Mouse (Mus musculus): ENCODE results near the gene Rnf4. TPM values are rescaled to one million over a fixed set of nuclear protein-coding genes. Genes with fewer than 3 reads are reported as not detected.

Rnf4 gene
- 10 to 100 TPM; 77.1 to 81.4 TPM for total RNA-seq (2021)
- long read RNA-seq, experiment 1, full-length matches to known transcripts, result 9 of 16 reads
- long read RNA-seq, experiment 1, partial matches to known transcripts, result 1 of 16 reads
- long read RNA-seq, experiment 1, other reads (novel, unspliced or antisense), result 6 of 16 reads
- long read RNA-seq, experiment 2, full-length matches to known transcripts, result 6 of 10 reads
- long read RNA-seq, experiment 2, partial matches to known transcripts, result 0 of 10 reads
- long read RNA-seq, experiment 2, other reads (novel, unspliced or antisense), result 4 of 10 reads

DNA sequence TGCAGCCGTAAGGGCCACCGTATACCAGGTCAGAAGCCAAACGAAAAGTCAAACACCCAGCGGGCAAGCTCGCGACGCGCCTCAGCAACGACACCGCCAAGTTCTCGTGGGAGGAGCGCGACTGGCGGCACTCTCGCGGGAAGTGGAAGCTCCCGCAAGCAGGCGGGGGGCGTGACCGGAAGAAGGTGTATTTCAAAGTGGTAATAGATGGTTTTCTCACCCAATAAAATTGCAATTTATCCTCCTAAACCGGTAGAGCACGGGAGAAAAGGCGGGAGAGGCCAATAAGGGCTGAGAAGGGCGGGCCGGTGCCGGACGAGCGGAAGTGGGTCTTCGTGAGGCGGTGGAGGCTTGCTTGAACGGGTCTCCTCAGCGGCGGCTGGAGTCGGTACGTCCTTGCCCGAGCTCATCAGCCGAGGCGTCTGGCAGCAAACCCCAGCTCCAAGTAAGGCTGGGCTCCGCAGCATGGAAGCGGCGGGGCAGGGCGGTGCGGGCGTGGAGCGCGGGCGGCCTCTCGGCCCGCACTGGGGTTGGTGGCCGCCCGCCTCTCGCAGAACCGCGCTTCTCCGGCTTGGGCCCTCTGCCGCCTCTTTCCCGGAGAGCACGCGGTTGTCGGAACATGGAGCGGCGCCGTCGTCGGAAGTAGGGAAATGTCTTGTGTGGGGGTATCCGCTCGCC lies at the start of gene Rnf4:
Rnf4 (plus strand) TSS at position 193 of the 678 bp plus-strand sequence.
- peak; percentile 95 to 98 for DNase-seq (ENCODE audit: low spot score in 2 of 2)

- no peak for DNase-seq (ENCODE audit: low spot score in 2 of 2)
Measured at GRCm38 (mm10) chr5:34286516-34286915, 49.6 kb upstream of the Rnf4 start.

DNA sequence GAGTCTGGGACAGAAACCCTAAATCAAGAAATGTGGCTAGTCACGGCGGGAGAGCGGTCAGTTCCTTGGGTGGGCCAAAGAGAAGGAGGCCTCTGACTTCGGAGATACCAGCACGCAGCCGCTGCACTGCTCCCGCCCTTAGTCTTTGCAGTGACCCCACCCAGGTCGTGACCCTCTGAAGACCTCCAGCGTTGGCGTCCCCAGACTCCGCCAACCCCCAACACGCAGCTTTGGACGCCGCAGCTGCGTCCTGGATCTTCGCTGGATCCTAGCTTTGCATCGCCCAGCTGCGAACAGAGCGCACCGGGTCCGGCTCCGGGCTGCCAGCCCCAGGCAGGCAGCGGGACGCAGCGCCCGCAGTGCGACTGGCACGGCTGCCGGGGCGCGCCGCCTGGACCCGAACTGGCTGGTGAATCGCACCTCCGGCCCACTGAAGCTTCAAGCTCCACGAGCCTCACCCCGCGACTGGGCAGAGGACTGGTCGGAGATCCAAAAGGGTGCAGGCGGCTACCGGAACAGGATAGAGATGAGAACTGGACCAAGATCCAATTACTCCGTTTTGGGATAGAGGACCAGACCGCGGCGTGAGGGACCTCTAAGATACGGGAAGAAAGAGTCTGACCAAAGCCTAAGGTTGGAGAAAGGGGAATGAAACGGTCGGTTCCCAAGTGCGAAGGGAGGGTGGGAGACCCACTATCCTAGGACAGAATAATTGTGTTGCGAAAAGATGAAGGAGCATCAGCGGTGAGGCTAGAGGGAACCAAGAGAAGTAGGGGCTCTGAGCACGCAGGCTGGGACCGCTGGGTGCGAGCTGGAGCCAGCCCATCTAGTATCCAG lies 48.9 kb upstream of the Rnf4 start:
- DNase-seq (ENCODE audit: low spot score in 2 of 2), result no peak

GRCm38 (mm10) chr5:34287838-34288145 lies 48.3 kb upstream of the Rnf4 start:
- peak in 1 of 2 experiments; percentile 39 for DNase-seq (ENCODE audit: low spot score in 2 of 2)

DNA sequence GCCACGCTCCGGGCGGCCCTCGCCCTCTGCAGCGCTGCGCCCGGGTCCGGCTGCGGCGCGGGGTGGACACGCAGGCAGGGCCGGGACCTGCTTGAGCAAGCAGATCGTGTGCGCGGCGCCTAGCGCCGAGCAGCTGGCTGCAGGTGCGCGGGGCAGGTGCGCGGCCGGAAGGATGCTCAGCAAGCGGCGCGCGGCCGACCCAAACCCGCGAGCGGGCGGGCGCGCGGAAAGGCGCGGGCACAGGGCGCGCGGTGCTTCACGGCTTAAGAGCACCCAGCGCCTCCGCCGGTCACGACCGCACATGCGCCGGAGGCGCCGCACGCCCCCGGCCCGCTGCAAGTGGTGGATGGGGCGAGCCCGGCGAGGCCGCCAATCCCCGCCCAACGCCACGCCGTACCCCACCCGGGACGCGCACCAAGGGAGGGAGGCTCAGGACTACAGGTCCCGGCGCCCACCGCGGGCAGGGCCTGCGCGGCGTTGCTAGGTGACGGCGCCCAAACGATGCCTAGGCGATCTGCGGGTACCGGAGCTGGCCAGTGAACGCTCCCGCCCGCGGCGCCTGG lies 47.9 kb upstream of the Rnf4 start, which contains the start of the genes Zfyve28 and Cfap99:
Zfyve28 (minus strand) TSS at position 296 of the 563 bp plus-strand sequence.
Cfap99 (plus strand) TSS at position 447 of the 563 bp plus-strand sequence.
- peak; percentile 91 to 96 for DNase-seq (ENCODE audit: low spot score in 2 of 2)

DNA sequence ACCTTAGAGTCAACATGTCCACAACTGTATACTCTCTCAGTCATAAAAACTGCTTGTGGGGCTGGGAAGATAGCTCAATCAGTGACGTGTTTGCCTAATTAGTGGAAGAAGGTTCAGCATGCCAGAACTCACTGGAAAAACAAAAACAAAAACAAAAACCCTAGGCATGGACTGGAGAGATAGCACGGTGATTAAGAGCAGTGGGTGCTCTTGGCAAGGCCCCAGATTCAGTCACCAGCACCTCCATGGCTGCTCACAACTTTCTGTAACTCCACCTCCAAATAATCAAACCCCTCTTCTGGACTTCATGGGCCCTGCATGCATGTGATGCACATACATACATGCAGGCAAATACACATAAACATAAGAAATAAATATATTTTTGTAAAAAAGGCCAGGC lies 46.8 kb upstream of the Rnf4 start:
- no peak for DNase-seq (ENCODE audit: low spot score in 2 of 2)

GRCm38 (mm10) chr5:34293363-34293762 lies 42.7 kb upstream of the Rnf4 start:
- DNase-seq (ENCODE audit: low spot score in 2 of 2), result no peak

- DNase-seq (ENCODE audit: low spot score in 2 of 2), result no peak
Measured at GRCm38 (mm10) chr5:34294696-34295095, 41.4 kb upstream of the Rnf4 start.

GRCm38 (mm10) chr5:34295141-34295540 lies 40.9 kb upstream of the Rnf4 start:
- no peak for DNase-seq (ENCODE audit: low spot score in 2 of 2)

DNA sequence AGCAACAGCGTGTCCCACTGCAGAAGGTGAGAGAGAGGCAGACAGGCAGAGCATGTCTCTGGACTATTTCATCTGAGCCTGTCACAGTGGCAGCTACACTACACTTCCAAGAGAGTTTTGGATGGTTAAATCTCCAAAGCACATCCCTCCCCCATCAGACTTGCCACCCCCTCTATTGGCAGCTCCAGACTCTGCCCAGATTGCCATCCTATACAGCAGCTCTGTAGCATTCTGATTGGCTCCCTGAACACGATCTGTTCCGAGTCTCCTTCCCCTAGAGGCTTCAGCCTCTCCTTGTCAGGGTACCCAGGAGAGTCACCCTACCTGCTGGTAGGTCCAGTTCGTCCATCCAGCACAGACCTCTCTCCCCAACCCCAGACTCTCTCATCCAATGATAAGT lies 38.0 kb upstream of the Rnf4 start:
- DNase-seq (ENCODE audit: low spot score in 2 of 2), result no peak

- no peak for DNase-seq (ENCODE audit: low spot score in 2 of 2)
Measured at GRCm38 (mm10) chr5:34298937-34299535, 37.1 kb upstream of the Rnf4 start.

DNA sequence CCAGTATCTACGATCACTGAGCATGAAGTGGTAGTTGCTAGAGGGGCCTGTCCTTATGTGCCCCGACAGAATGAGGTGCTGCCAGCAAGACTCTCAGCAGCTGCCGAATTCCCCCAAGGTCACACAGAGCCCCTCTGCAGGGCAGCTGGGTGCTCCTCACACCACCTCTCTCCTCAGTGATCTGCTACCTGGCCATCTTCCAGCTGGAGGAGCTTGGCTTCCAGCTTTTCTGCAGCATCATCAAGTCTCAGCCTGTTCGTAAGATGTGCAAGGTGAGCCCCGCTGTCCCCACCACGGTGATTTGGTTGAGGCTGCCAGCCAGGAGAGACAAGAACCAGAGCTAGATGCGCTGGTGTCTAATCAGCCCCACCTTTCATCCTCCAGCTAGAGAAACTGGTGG lies 33.7 kb upstream of the Rnf4 start:
- DNase-seq (ENCODE audit: low spot score in 2 of 2), result no peak

GRCm38 (mm10) chr5:34309016-34309415 lies 27.1 kb upstream of the Rnf4 start:
- no peak for DNase-seq (ENCODE audit: low spot score in 2 of 2)

DNA sequence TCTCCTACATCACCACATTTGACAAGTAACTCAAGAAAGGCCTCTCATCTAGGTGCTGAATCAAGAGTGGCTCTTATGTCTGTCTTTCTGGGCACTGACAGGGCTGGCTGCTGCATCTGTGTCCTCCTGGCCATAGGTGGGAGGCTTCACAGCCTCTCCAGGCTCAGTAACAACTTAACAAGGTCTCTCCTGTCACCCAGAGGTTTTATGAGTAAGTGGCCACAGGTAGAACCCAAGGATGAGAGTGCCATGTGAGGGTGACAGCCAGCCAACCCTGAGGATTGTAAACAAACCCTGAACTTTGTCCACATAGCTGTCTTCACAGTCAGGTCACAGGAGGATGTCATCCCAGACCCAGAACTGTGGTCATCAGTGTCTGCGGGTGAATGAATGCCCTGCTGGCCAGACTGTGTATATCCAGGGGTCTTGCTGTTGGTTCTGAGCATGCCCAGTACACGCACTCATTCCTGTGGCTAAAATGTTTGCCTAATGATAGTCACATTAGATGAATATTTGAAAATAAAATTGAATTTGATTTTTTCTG lies 16.5 kb upstream of the Rnf4 start:
- no peak for DNase-seq (ENCODE audit: low spot score in 2 of 2)

- DNase-seq (ENCODE audit: low spot score in 2 of 2), result no peak
Measured at GRCm38 (mm10) chr5:34321236-34321635, 14.9 kb upstream of the Rnf4 start.

DNA sequence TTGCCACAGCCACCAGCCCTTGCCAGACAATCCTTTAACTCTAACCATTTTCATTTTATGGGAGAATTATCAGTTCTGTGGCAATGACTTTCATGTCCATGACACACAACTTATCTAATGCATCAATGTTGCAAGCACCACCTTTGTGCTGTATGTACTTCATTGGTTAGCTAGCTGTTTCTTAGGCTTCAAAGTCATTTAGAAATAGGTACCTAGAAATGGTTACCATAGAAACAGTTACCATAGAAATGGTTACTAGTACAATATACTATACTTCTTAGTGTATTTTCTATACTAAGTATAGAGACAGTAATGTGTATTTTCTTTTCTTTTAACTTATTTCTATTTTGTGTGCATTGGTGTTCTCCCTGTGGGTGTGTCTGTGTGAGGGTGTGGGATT lies 10.8 kb upstream of the Rnf4 start:
- no peak for DNase-seq (ENCODE audit: low spot score in 2 of 2)

GRCm38 (mm10) chr5:34326249-34326691 lies 9.8 kb upstream of the Rnf4 start:
- DNase-seq (ENCODE audit: low spot score in 2 of 2), result no peak

GRCm38 (mm10) chr5:34326875-34327576 lies 9.1 kb upstream of the Rnf4 start:
- DNase-seq (ENCODE audit: low spot score in 2 of 2), result peak in 1 of 2 experiments; percentile 19

DNA sequence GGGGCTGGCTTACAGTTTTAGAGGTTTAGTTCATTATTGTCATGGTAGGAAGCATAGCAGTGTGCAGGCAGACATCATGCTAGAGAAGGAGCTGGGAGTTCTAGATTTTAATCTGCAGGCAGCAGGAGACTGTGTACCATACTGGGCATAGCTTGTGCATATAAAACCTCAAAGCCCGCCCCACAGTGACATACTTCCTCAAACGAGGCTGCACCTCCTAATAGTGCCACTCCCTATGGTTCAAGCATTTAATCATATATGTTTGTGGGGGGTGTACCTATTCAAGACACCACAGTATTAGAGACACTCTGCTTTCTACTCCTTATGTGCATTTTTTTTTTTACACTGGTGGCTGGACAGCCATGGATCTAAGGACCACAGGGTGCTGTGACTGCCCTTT lies 6.0 kb upstream of the Rnf4 start:
- DNase-seq (ENCODE audit: low spot score in 2 of 2), result no peak

GRCm38 (mm10) chr5:34334081-34334480 lies 2.0 kb upstream of the Rnf4 start:
- no peak for DNase-seq (ENCODE audit: low spot score in 2 of 2)

Measured in layer of hippocampus, postnatal 14 days (tissue).